Mouse (Mus musculus): ENCODE results near the gene Syt17. TPM values are rescaled to one million over a fixed set of nuclear protein-coding genes. Genes with fewer than 3 reads are reported as not detected.

Gene Syt17
- polyA plus RNA-seq, 1 experiment, result 5.4 TPM

DNA sequence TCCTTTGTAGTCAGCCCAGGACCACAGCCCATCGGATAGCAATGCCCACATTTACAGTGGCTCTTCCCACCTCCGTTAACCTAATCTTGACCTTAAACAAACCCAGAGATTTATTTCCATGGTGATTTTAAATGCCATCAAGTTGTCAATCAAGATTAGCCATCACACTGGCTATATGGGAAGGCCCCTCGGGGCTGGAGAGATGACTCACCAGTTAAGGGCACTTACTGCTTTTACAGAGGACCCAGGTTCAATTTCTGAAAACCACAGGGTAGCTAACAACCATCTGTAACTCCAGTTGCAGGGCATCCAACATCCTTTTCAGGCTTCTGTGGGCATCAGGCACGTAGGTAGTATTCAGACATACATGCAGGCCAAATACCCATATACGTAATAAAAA, 28.4 kb upstream of the Syt17 start:
- peak overlapping the region; percentile 8 for H3K4me2 ChIP-seq (ENCODE audit: low read depth)
- no peak for TF ChIP-seq MYOG (IDR thresholded peaks at IDR 0.05; ENCODE audit: control insufficient read depth in 1 of 3, insufficient read depth in 1 of 3, insufficient read length in 2 of 3, low read depth in 2 of 3)
- TF ChIP-seq TCF12 (IDR thresholded peaks at IDR 0.05; ENCODE audit: insufficient read depth, poor library complexity, severe bottlenecking), result no peak
- no peak for TF ChIP-seq POLR2A (IDR thresholded peaks at IDR 0.05; ENCODE audit: insufficient read length, low read depth)
- no peak for TF ChIP-seq CEBPB (IDR thresholded peaks at IDR 0.05; ENCODE audit: insufficient read depth, poor library complexity, severe bottlenecking)
- no peak for TF ChIP-seq SRF (IDR thresholded peaks at IDR 0.05; ENCODE audit: control insufficient read depth, insufficient read length, low read depth)
- TF ChIP-seq MAX (IDR thresholded peaks at IDR 0.05; ENCODE audit: low read depth), result no peak
- TF ChIP-seq POLR2AphosphoS2 (IDR thresholded peaks at IDR 0.05; ENCODE audit: insufficient read length, low read depth), result no peak
- no peak for TF ChIP-seq TCF3 (IDR thresholded peaks at IDR 0.05; ENCODE audit: insufficient read length, low read depth)
- TF ChIP-seq REST (IDR thresholded peaks at IDR 0.05; ENCODE audit: insufficient read depth, insufficient read length), result no peak
- TF ChIP-seq E2F4 (IDR thresholded peaks at IDR 0.05; ENCODE audit: insufficient read depth), result no peak
- no peak for TF ChIP-seq USF1 (IDR thresholded peaks at IDR 0.05; ENCODE audit: low read depth)
- TF ChIP-seq MYOD1 (IDR thresholded peaks at IDR 0.05; ENCODE audit: control insufficient read depth in 1 of 3, insufficient read length in 2 of 3, low read depth in 2 of 3), result no peak

GRCm38 (mm10) chr7:118475008-118475705, 27.1 kb upstream of the Syt17 start:
- Histone ChIP-seq H3K4me3 (no peak overlapping the region), H3K4me2 (ENCODE audit: low read depth) (no peak overlapping the region), H3K36me3 (ENCODE audit: control insufficient read depth, insufficient read depth) (no peaks in the 10 kb centered on the region), H3ac (ENCODE audit: control insufficient read depth, insufficient read length) (no peak overlapping the region), H3K79me2 (ENCODE audit: control insufficient read depth, insufficient read depth) (no peaks in the 10 kb centered on the region), H3K27me3 (ENCODE audit: control insufficient read depth, insufficient read depth, insufficient read length) (no peaks in the 10 kb centered on the region)
- TF ChIP-seq MYOD1 (IDR thresholded peaks at IDR 0.05; ENCODE audit: control insufficient read depth in 1 of 3, insufficient read length in 2 of 3, low read depth in 2 of 3), result no peak
- TF ChIP-seq SRF (IDR thresholded peaks at IDR 0.05; ENCODE audit: control insufficient read depth, insufficient read length, low read depth), result no peak
- no peak for TF ChIP-seq TCF12 (IDR thresholded peaks at IDR 0.05; ENCODE audit: insufficient read depth, poor library complexity, severe bottlenecking)
- TF ChIP-seq TCF3 (IDR thresholded peaks at IDR 0.05; ENCODE audit: insufficient read length, low read depth), result no peak

More for the DNA sequence above, 28.4 kb upstream of the Syt17 start:
- Histone ChIP-seq H3K36me3 (ENCODE audit: control insufficient read depth, insufficient read depth) (no peaks in the 10 kb centered on the region), H3ac (ENCODE audit: control insufficient read depth, insufficient read length) (no peak overlapping the region), H3K27me3 (ENCODE audit: control insufficient read depth, insufficient read depth, insufficient read length) (no peaks in the 10 kb centered on the region), H3K79me2 (ENCODE audit: control insufficient read depth, insufficient read depth) (no peaks in the 10 kb centered on the region), H3K4me3 (no peak overlapping the region)

DNA sequence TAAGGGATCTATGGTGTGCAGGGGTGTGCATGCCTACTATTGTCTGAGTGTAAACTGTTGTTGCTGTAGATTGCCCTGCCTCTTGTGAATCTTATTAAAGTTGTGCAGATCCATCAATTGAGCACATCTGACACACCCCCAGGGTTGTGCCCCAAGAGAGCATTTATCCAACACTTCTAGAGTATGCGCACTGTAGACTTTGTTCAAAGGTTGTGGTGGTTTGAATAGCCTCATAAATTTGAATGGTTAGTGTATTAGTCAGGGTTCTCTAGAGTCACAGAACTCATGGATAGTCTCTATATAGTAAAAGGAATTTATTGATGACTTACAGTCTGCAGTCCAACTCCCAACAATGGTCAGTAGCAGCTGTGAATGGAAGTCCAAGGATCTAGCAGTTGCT, 24.9 kb upstream of the Syt17 start:
- H3ac ChIP-seq (ENCODE audit: control insufficient read depth, insufficient read length), result no peak overlapping the region
- no peaks in the 10 kb centered on the region for H3K36me3 ChIP-seq (ENCODE audit: control insufficient read depth, insufficient read depth)
- H3K27me3 ChIP-seq (ENCODE audit: control insufficient read depth, insufficient read depth, insufficient read length), result no peaks in the 10 kb centered on the region
- H3K4me3 ChIP-seq, result no peak overlapping the region
- no peaks in the 10 kb centered on the region for H3K79me2 ChIP-seq (ENCODE audit: control insufficient read depth, insufficient read depth)
- TF ChIP-seq MAX (IDR thresholded peaks at IDR 0.05; ENCODE audit: low read depth) (no peak), POLR2AphosphoS2 (IDR thresholded peaks at IDR 0.05; ENCODE audit: insufficient read length, low read depth) (no peak), MYOD1 (IDR thresholded peaks at IDR 0.05; ENCODE audit: control insufficient read depth in 1 of 3, insufficient read length in 2 of 3, low read depth in 2 of 3) (no peak), CEBPB (IDR thresholded peaks at IDR 0.05; ENCODE audit: insufficient read depth, poor library complexity, severe bottlenecking) (no peak), USF1 (IDR thresholded peaks at IDR 0.05; ENCODE audit: low read depth) (no peak), TCF12 (IDR thresholded peaks at IDR 0.05; ENCODE audit: insufficient read depth, poor library complexity, severe bottlenecking) (no peak), TCF3 (IDR thresholded peaks at IDR 0.05; ENCODE audit: insufficient read length, low read depth) (no peak)
- no peak overlapping the region for H3K4me2 ChIP-seq (ENCODE audit: low read depth)

DNA sequence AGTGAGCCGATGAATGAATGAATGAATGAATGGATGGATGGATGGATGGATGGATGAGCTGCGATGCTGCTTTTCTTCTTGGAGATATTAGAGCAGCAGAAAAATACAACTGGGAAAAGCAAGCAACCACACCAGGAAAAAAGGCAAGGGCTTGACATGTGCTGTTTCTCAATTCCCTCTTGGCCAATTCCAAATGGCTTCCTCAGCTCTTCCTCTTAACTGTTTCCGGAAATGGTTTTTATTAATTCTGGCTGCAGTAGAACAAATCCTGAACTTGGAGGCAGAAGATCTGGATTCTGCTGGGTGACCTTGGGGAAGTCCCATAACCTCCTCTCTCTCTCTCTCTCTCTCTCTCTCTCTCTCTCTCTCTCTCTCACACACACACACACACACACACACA, 20.0 kb upstream of the Syt17 start:
- no peak for TF ChIP-seq TCF3 (IDR thresholded peaks at IDR 0.05; ENCODE audit: insufficient read length, low read depth)
- no peak for TF ChIP-seq POLR2AphosphoS2 (IDR thresholded peaks at IDR 0.05; ENCODE audit: insufficient read length, low read depth)
- TF ChIP-seq MYOD1 (IDR thresholded peaks at IDR 0.05; ENCODE audit: control insufficient read depth in 1 of 3, insufficient read length in 2 of 3, low read depth in 2 of 3), result no peak
- no peak for TF ChIP-seq POLR2A (IDR thresholded peaks at IDR 0.05; ENCODE audit: insufficient read length, low read depth)
- no peak for TF ChIP-seq MYOG (IDR thresholded peaks at IDR 0.05; ENCODE audit: control insufficient read depth in 1 of 3, insufficient read depth in 1 of 3, insufficient read length in 2 of 3, low read depth in 2 of 3)
- TF ChIP-seq TCF12 (IDR thresholded peaks at IDR 0.05; ENCODE audit: insufficient read depth, poor library complexity, severe bottlenecking), result no peak
- TF ChIP-seq SRF (IDR thresholded peaks at IDR 0.05; ENCODE audit: control insufficient read depth, insufficient read length, low read depth), result no peak
- no peak for TF ChIP-seq CEBPB (IDR thresholded peaks at IDR 0.05; ENCODE audit: insufficient read depth, poor library complexity, severe bottlenecking)
- no peak for TF ChIP-seq USF1 (IDR thresholded peaks at IDR 0.05; ENCODE audit: low read depth)
- no peak for TF ChIP-seq MAX (IDR thresholded peaks at IDR 0.05; ENCODE audit: low read depth)
- Histone ChIP-seq H3K4me2 (ENCODE audit: low read depth) (no peak overlapping the region), H3K27me3 (ENCODE audit: control insufficient read depth, insufficient read depth, insufficient read length) (no peaks in the 10 kb centered on the region), H3K36me3 (ENCODE audit: control insufficient read depth, insufficient read depth) (no peaks in the 10 kb centered on the region), H3K79me2 (ENCODE audit: control insufficient read depth, insufficient read depth) (no peaks in the 10 kb centered on the region), H3K4me3 (no peak overlapping the region), H3ac (ENCODE audit: control insufficient read depth, insufficient read length) (no peak overlapping the region)

DNA sequence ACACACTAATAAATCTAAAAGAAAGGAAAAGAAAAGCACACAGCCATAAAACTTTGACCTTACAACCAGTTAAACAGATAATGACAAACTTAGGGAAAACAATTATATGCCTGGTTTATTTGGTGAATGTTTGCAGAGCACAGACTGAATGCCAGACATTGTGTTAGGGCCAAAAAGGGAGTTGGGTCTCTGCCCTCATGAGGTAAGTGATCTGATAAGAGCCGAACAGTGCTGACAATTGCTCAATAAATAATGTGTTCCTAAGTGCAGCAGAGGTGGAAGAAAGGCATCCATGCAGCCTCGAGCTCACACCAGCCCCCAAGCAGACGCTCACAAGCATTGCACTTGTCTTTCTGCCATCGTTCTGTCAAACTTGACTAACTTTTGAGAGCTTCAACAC, 16.4 kb upstream of the Syt17 start:
- Histone ChIP-seq H3K27me3 (ENCODE audit: control insufficient read depth, insufficient read depth, insufficient read length) (no peaks in the 10 kb centered on the region), H3K36me3 (ENCODE audit: control insufficient read depth, insufficient read depth) (no peaks in the 10 kb centered on the region), H3K4me2 (ENCODE audit: low read depth) (no peak overlapping the region), H3K4me3 (no peak overlapping the region), H3ac (ENCODE audit: control insufficient read depth, insufficient read length) (no peak overlapping the region), H3K79me2 (ENCODE audit: control insufficient read depth, insufficient read depth) (no peaks in the 10 kb centered on the region)
- TF ChIP-seq CEBPB (IDR thresholded peaks at IDR 0.05; ENCODE audit: insufficient read depth, poor library complexity, severe bottlenecking), result peak; percentile 43; the same call in 1 of the 2 replicates
- no peak for TF ChIP-seq E2F4 (IDR thresholded peaks at IDR 0.05; ENCODE audit: insufficient read depth)
